Mouse (Mus musculus): ENCODE measurements around the gene Sufu.

The Sufu gene

DNA sequence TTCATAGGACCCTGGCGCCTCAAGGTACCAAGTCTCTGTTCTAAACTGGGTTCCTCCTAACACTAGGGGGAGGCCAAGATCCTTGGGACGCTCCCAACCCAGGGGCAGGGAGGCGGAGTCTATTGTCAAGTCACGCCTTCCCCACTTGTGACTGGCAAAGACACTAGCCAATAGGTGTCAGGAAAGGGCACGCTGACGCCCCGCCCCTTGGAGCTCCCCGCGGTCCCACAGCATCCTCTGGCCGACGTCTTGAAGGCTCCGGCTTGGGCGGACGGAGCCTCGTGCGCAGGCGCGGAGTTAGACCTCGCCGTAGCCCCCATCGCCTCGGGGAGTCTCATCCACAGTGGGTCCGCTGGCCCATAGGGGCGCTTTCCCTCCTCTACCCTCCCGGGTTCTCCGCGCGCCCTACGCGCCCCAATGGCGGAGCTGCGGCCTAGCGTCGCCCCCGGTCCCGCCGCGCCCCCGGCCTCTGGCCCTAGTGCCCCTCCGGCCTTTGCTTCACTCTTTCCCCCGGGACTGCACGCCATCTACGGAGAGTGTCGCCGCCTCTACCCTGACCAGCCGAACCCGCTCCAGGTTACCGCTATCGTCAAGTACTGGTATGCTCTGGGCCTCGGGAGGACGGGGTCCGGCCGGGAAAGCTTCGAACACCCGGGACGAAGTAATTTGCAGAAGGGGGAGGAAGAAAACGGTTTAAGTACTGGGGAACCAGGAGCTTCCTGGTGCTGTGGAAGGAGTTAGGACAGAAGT, at the start of gene Sufu:
Gene Sufu (plus strand): TSS at position 211 of the 750 bp plus-strand sequence.
- DNase-seq (ENCODE audit: extremely low spot score, low spot score), result peak; percentile 96

DNA sequence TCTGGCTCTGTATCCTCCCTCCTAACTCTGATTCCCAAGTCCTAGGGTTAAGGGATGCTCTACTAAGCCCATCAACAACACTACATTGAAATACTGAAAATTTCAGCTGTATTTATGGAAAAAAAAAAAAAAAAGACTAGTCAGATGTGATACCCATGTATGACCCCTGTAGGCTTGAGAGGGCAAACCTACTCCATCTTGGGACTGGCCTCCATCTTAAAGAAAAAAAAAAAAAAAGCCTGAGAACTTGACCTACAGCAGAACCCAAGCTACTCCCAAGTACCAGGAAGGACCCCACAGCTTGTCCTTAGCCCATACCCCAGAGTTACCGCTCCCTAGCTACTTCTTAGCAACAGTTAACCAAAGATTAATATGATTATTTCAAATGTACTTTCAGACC, 49.5 kb upstream of the Sufu start:
- no peak for DNase-seq (ENCODE audit: extremely low spot score, low spot score)

DNA sequence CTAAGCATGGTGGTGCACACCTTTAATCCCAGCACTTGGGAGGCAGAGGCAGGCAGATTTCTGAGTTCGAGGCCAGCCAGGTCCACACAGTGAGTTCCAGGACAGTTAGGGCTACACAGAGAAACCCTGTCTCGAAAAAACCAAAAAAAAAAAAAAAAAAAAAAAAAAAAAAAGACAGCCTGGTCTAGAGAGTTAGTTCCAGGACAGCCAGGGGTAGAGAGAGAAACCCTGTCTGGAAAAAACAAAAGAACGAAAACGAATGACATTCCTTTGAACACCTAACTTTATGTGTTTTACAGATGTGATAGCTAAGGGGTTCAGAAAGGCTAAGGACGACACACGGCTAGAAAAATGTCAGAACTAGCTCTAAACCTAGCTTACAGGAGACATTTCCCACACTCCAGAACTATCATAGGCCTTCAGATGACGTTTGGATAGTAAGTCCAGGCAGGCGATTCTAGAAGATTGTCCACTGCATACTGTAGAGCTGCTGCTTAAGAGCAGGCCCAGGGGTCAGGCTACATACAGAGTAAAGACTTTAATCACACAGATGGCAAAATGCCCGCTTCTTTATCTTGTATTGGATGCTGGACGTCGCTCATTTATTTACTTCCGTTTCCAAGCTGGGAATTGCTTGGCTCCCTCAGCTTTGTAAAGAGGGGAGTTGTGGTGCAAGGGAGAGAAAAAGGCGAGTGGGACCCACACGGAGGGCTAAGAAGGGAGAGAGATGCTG, 48.6 kb upstream of the Sufu start:
- no peak for DNase-seq (ENCODE audit: extremely low spot score, low spot score)

DNA sequence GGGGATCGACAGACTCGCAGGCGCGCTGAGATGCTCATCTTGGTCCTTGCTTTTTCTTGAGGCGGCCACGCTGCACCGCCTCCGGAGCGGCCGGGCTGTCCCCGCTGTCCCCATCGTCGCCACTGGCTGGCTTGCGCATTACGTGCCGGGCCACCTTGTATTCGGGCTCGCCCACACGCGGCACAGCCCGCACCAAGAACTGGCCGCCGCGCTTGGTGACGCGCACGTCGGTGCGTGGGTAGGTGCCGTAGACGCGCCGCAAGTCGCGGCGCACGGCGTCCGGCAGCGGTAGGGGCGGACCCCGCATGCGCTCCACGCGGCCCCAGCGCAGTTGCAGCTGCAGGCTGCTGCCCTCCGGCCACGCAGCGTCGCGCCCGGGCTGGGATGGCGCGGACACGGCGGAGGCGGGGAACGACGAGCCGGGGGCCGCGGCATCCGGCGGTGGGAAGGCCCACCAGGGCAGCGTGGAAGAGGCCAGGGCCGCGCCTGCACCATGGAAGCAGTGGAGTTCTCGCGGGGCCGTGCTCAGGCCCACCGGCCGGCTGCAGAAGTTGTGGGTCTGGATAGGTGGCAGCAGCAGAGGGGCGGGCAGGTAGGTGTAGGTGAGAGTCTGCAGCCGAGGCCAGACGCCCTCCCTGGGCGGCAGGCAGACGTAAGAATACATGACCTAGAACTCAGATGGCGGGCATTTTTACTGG, 47.8 kb upstream of the Sufu start:
- DNase-seq (ENCODE audit: extremely low spot score, low spot score), result peak; percentile 73

DNA sequence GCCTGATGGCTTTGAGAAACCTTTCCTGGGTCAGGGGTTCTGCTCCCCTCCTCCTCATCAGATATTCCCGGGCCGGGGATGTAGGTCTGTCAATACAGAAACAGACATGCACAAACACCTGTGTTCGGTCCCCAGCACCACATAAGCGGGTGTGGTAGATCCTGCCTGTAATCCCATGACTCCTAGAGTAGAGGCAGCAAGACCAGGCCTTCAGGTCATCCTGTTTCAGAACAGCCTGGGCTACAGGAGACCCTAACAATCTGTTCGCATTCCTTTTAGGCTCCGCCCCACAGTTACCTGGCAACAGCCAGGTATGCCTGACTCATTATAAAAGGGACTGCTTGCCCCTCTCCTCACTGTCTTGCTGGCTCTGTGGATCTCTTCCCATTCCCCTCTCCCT, 47.1 kb upstream of the Sufu start:
- peak; percentile 26 for DNase-seq (ENCODE audit: extremely low spot score, low spot score)

DNA sequence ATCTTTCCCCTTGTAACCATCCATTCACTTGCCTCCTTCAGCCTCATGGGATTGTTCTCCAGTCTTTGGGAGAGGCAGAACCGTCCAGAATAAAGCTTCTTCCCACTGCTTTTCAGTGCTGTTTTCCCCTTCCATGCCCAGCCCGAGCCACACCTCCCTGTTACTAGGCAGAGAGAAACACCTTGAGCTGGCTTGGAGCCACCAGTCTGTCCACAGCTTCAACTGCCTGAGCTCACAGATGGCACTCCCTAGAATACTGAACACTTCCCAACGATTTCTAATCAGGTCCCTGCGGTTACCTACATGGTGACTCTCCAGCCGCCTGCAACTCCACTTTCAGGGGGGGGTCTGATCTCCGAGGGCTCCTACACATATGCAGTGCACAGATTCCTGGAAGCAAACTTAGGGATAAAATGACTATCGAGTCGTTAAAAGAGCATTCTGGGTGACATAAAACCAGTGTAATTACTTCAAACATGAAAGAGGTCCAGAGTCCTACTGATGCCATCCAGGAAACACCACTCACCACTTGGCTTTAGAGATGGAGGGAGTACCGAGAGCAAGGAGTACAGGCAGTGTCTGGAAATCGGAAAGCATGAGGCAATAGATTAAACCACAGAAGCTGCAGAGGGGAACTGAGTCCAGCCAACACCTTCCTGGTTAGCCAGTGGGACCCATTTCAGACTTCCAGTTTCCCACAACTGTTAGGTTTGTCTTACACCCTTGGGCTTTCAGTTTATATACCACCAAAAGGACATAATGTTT, 46.3 kb upstream of the Sufu start, which contains the start of gene 2310034G01Rik:
Gene 2310034G01Rik (minus strand): TSS at position 135 of the 765 bp plus-strand sequence.
- no peak for DNase-seq (ENCODE audit: extremely low spot score, low spot score)

DNA sequence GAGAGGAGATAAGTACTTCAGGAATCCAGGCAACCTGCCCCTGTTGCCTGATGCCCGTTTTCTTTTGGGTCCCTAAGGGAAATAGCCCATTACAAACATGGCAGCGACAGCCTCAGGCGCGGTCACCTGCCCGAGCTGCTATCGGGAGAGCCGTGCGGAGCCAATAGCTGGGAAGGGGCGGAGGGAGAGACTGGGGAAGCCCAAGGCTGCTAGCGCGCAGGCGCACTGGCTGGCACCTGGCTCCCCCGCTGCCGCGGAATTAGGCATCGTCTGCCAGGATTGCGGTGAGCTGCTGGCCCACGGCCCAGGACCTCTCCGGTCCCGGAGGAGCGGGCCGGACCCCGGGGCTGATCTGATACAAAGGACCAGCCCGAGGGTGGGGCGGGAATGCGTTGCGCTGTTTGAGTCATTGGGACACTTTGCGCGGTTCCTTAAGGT, 40.0 kb upstream of the Sufu start:
- peak; percentile 80 for DNase-seq (ENCODE audit: extremely low spot score, low spot score)

DNA sequence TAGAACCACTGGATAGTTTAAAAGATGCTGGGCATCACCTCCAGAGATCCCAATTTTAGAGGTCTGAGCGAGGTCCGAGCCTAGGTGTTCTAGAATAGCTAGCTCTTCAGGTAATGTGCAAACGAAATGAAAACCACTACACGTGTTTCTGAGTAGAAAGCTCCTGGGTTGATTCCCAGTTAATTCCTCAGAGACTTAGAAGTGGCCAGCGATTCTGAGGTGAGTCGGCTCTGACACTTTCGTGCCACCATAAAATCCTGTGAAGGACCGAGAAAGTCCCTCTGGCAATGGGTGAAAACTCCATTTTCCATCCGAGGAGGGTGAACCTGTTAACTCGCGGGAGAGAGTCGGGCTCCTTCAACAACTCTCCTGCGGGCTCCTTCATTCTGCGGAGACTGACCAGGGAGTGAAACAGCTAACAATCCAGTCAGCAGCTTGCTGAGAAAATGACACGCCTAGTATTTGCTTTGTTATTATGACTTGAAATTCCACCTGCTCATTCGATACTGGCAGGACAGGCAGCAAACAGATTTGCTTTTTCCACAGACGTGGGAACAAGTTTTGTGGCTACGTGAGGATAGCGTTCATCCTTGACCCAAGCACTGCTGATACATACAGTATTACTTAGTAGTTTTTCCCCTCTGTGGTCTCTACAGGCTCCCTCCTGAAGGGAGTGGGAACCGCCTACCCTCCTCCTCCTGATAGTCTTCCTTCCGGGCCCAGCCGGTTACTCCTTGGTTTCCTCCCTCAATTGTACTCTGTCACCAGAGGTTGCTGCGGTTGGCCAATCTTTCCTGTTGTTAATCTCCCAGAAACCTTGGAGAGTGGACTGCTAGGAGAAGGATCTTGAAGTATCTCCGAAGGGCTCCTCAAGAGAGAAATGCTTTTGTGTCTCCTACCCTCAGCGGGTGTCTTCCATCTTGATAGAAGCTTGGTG, 39.1 kb upstream of the Sufu start:
- no peak for DNase-seq (ENCODE audit: extremely low spot score, low spot score)

DNA sequence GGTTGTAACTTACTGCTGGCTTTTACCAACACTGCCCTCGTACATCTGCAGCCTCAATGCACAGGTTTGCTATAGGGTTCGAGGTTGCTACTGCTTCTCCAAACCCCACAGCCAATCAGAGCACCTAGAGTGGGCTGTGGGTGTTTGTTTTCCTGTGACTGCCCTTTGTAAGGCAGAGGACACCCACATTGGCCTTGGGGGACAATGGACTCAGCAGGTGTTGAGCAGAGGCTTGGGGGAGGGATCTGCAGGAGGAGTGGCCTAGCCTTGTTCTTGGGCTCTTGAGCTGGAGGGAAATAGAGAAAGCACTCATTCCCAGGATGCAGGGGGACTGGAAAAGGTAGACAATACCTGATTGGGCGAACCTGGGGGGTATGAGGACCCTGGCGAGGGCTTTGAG, 38.3 kb upstream of the Sufu start:
- DNase-seq (ENCODE audit: extremely low spot score, low spot score), result no peak

DNA sequence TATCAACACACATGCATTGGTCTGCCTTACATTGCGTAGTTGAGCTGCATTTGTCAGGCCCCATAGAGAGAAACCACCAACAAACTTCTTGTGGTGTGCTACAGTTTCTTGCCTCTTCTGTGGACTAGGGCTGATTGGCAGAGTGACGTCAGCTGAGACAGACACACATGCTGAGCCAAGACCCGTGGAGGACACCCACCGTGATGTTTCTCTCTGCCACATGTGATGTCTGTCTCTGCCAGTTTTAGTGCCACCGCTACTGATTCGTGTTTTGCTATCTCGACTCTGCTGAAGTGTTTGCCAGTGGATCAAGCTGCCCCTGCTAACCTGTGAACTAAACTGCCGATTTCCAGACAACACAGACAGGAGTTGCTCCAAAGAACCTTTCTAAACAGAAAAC, 34.6 kb upstream of the Sufu start:
- no peak for DNase-seq (ENCODE audit: extremely low spot score, low spot score)

DNA sequence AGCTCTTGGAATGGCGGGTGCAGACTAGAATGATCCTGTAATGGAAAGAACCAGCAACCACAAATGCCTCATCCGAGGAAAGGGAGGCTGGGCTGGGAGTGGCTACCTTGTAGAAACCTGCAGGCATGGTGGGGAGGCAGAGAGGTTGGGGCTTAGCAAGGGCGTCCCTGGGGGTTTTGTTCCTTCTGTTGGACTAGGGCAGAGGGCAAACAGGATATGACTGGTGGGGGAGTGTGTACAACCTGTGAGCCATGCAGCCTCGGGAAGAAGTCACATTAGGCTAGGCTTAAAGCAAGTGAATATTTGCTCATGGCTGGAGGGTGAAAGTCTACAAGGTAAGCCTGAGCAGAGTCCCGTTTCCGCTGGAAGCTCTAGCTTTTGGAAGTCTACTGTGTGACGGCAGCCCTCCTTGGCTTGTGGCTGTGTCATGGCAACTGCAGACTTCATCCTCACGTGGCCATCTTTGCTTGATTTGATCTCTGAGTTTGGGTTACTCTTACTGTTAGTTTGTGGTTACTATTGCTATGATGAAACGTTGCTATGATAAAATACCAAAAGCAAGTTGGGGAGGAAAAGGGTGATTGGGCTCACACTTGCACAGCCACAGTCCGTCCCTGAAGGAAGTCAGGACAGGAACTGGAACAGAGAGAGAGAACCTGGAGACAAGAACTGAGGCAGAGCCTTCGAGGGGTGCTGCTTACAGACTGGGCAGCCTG, 33.2 kb upstream of the Sufu start:
- DNase-seq (ENCODE audit: extremely low spot score, low spot score), result no peak

DNA sequence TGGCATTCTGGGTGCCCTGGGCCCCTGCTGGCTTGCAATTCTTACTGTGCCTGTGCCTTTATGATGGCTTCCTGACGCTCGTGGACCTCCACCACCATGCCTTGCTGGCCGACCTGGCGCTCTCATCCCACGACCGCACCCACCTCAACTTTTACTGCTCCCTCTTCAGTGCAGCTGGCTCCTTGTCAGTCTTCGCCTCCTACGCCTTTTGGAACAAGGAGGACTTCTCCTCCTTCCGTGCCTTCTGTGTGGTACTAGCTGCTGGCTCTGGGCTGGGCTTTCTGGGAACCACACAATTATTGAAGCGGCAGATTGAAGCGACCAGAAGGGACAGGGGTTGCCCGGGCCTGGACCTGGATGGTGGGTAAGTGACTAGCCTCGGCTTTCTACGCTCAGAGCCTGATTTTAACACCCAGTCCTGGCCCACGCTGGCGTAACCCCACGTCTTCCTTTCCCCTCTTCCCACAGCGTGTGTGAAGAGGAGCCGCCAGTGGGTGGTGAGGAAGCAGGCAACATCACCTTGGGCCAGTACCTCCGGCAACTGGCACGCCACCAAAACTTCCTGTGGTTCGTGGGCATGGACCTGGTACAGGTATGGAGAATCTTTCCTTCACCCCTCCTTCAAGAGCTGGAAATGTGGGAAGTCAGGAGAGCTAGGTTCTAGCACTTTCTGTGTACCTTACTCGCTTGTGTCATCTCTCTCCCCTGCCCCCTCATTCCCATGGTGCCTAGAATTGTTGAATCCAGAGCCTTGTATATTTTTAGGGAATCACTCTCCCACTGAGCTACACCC, 28.7 kb upstream of the Sufu start:
- DNase-seq (ENCODE audit: extremely low spot score, low spot score), result no peak

DNA sequence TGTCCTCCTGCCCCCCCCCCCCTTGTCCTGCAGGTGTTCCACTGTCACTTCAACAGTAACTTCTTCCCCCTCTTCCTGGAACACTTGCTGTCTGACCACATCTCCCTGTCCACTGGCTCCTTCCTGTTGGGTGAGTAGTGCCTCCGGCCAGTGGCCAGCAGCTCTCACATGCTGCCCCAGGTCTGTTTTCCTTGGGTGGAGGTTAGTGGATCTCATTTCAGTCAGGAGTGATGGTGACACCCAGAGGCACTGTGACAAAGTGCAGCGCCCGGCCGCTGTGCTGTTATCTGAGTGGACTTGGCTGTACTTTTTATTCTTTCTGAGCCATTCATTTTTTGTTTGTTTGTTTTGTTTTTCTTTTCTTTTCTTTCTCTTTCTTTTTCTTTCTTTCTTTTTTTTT, 27.5 kb upstream of the Sufu start:
- peak; percentile 42 for DNase-seq (ENCODE audit: extremely low spot score, low spot score)

DNA sequence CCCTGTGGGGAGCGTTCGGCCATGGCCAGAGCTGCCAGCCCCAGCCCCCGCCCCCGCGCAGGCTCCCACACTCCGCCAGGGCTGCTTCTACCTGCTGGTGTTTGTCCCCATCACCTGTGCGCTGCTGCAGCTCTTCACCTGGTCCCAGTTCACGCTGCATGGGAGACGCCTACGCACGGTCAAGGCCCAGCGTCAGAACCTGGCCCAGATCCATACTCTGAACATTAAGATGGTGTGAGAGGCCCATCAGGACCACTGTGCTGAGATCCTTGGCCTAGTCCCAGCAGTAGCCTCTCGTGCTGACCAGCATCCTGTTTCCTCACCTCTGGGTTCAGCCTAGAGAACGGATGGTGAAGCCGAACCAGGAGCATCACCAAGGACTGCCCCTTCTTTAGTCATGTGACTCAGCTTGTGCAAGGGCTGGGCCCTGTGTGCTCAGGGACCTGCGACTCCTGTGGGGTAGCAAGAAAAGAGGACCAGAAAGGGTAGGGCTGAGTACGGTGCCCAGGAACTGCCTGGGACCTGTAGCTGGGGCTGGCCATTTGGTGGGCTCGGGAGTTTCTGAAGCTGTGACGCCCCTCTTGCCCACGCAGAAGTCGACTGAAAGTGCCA, 22.1 kb upstream of the Sufu start:
- DNase-seq (ENCODE audit: extremely low spot score, low spot score), result no peak

DNA sequence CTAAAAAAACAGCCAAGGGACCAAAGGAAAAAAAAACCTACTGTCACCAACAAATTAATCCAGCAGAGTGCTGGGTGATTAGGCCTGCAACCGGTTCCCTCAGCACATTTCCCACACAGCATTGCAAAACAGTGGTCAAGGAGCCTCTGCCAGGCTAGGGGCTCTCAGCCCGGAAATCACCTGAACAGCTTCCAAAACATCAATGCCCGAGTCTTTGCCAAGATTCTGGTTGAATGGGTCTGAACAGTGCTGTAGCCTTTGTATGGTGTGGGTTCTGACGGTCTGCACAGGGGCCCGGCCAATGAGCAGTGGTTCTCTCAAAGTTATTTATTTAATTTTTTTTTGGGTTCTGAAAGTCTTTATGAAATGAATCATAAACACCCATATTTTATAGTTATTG, 21.2 kb upstream of the Sufu start:
- no peak for DNase-seq (ENCODE audit: extremely low spot score, low spot score)

DNA sequence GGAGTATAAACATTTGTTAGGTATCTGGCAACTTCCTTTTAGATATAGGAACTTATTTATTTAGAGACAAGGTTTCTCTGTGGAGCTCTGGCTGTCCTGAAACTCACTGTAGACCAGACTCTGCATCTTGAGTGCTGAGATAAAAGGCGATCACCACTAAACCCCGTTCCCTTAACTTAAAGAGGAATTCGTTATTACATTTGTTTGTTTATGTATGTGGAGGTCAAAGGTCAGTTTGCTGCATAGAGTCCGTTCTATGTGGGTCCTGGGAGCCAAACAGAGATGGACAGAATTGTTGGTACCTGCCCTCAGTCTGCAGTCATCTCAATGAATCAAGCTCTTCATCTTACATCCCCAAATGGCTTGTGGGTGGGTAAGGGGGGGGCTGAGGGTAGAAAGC, 20.8 kb upstream of the Sufu start:
- no peak for DNase-seq (ENCODE audit: extremely low spot score, low spot score)

DNA sequence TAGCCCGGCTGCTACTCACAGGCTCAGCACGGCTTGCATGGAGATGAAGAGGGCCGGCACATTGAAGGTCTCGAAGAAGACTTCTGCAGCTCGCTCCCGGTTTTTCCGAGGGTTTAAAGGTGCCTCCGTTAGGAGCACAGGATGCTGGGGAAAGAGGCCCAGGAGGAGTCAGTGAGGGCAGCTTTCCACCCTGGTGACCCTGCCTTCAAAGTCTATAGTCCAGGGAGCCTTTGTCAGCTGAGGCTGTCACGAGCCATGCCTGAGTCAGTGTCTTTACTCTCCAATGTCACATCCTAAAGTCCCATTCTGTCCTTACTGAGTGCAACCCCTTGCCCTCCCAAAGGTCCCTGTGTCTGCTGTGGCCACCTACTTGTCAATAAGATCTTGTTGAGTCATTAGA, 14.4 kb upstream of the Sufu start:
- no peak for DNase-seq (ENCODE audit: extremely low spot score, low spot score)

DNA sequence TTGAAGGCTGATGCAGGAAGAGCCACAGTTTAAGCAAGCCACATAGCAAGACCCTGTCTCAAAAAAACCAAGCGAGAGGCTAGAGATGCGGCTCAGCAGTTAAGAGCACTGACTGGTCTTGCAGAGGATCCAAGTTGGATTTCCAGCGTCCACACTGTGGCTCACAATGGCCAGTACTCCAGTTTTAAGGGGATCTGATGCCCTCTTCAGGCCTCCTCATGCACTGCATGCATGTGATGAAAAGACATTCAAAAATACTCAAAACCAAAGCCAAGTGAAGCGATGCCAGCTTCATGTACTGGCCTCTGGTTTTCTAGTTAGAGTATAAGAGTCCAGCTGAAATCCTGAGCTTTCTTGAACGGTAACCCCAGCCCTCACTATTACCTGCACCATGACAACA, 6.8 kb upstream of the Sufu start:
- DNase-seq (ENCODE audit: extremely low spot score, low spot score), result no peak

DNA sequence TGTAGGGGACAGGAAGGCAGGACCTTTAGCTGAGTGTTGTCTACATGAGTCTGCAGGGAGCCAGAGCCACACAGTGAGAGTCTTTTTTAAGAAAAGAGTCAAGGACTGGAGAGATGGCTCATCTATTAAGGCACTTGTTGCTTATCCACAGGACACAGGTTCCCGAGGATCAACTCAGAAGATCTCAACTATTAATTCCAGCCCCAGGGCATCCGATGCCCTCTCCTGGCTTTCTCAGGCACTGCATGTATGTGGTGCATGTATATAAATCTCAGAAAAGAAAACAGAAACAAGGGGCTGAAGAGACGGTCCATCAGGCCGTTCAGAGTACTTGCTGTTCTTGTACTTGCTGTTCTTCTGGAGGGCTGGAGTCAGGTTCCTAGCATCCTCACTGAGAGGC, 4.7 kb upstream of the Sufu start:
- peak; percentile 47 for DNase-seq (ENCODE audit: extremely low spot score, low spot score)

Data from neural tube, embryonic 10.5 days (tissue).